Mouse (Mus musculus) heart, postnatal 0 days (tissue): ENCODE results near the gene Ogt.

Source experiments
- CTCF ChIP-seq: IDR thresholded peaks from 2 replicates; pipeline ENCODE4 v1.5.1; 2016; ENCODE audit warnings: antibody characterized with exemption, control low read depth, low read depth
- EP300 ChIP-seq: IDR thresholded peaks from 2 replicates; pipeline ENCODE4 v1.6.1; 2016; ENCODE audit warnings: antibody characterized with exemption, low read depth

GRCm38 (mm10) chrX:101733288-101733687 lies 93.4 kb downstream of the Ogt start:
- TF ChIP-seq CTCF: no peak
- no peak for TF ChIP-seq EP300
